Mouse (Mus musculus) kidney, adult 11 months (tissue): ENCODE data around the gene Zic1.

Experiments used
- DNase-seq: peaks from one replicate; pipeline ENCODE4 v3.0.0; 2022

The Zic1 gene

DNA sequence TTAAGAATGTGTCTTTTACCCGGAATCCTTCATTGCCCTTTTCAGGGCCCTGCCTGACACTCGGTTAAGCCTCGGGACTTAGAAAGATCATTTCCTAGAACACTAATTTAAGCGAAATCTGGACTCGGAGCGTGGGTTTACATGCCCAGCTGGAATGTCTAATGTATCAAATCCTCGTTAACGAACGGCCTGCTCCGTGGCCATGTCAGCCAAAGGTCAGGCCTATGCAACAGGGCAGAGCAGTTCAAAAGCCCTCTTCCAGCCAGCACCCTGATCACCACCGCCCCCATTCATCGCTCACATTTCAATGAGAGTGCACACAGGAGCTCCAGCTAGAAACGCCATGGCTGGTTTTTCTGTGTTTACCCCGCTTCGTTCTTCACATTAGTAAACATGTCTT, 12.8 kb downstream of the Zic1 start:
- no peak for DNase-seq

DNA sequence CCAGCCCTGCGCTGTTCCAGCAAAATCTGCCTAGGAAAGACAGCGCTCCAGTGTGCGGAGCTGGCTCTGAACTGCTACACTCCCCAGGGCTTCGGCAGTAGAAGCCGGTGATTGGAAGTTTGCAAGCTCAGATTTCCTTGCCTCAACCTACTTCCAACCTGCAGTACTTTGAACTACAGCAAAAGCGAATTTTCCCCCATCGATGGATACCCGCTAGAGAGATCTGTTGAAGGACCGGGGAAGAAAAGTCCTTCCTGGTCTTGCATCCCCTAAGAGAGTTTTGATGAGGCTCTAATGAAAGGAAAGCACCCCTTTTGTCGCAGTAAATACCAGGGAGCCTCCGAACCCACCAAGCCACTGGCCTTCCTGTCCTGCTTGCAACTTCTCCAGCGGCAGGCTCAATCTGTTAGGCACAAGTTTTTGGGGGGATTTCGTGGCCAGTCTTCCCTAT, 13.6 kb downstream of the Zic1 start:
- DNase-seq = no peak

DNA sequence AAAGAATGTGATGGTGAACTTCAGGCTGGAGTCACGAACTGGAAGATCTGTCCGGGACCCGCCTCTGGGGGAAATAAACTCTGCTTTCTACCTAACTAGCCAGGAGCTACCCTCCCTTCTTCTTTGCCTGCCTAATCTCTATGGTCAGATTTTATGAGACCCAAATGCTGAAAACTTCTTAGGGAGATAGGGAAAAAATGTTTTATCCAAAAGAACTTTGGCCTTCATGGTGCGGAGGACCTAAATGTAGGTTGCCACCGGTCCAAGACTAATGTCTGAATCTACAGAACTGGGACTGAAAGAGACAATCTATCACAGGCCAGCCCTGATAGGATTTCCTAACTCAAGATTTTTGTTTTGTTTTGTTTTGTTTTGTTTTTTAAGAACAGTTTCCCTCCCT, 14.2 kb downstream of the Zic1 start:
- no peak for DNase-seq

DNA sequence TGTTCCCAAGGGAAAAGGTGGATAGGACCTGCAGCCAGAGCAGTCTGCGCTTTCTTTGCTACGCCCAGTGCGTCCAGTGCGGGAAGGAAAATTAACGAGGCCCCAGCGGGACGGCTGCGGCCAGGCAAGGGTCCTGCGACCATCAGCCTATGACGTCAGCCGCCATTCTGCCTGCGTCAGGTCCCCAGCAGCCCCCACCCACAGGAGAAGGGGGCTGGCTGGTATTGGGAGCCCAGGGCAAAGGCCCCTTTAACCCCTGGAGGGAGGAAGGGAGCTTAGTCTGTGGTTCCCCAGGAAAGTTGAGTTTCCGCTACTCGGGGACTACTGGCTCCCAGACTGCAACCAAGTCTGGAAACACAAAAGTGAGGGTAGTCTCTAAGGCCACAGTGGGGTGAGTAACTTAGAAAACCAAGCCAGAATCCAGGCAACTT, 14.7 kb downstream of the Zic1 start:
- no peak for DNase-seq

DNA sequence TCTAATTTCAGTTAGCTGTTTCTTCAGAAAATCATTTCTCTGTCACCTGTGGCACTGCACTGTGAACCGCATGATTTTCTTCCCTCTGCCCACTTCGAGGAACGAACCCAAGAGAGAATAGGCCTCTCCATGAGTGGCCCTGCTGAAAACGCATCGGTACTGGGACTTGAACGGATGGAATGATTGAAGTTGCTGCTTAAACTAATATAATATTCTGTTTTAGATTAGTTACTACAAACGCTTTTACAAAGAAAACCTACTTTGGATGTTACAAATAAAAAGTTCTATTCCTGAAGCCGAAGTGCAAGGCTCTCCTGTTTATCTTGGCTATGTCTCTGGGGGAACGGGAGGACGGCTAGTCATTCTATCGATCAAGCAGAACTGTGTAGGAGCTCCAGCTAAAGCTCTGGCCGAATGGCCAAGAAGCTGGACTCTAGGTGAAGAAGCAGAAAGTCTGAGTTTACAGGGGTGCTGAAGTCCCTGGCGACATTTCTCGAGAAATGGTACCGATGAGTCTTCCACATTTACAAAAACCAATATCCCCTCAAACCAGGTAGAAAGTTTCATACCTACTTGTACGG, 15.3 kb downstream of the Zic1 start:
- no peak for DNase-seq

DNA sequence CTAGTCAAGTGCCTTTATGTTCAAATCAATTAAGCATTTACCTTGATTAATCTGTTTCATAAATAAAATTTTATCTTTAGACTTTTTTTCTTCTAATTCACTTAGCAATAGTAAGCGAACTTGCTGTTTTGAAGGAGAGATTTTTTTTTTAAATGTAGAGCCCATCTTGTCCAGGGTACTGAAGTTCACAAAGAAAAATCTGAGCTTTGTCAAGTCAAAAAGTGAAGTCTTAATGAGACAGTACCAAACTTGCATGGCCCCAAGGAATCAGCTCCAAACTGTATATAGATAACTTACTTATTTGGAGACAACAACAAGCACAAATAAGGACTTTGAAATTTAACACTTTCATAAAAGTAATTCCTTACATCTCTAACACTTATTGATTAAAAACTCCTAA, 16.9 kb downstream of the Zic1 start:
- no peak for DNase-seq

DNA sequence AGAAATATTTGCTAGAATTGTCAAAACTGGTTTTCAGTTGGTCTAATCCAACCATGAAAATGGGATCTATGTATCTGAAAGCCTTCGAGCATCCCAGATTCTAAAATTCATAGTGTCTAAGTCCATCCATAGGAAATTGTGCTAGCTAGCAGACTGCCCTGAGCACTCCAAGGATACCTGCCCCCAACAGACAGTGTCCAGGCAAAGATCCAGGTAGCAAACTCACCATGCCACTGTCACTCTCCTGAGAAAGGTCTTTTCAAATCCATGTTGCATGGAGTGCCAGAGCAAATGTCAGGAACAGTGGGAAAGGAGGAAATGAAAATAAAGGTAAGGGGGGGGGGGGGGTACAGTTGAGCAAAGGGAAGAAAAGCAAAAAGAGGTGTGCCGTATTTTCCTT, 18.0 kb downstream of the Zic1 start:
- DNase-seq = no peak
